Mouse (Mus musculus) myocyte (in vitro differentiated cells): Measurements from ENCODE around the gene Wnt1.

Experiments
- CEBPB ChIP-seq: IDR thresholded peaks from 2 replicates; pipeline ENCODE4 v1.6.1; 2011; ENCODE audit warnings: mild to moderate bottlenecking, moderate library complexity; ENCODE audit not compliant: poor library complexity, insufficient read depth, severe bottlenecking
- E2F4 ChIP-seq: IDR thresholded peaks from one replicate; pipeline ENCODE4 v1.6.1; 2011; ENCODE audit warnings: mild to moderate bottlenecking, control low read depth, moderate library complexity; ENCODE audit not compliant: insufficient read depth
- MAX ChIP-seq: IDR thresholded peaks from one replicate; pipeline ENCODE4 v1.6.1; 2011; ENCODE audit warnings: low read depth, mild to moderate bottlenecking, control low read depth
- MYOD1 ChIP-seq, 3 experiments: IDR thresholded peaks; one replicate each; pipeline ENCODE4 v1.6.1; 2011; ENCODE audit warnings: control low read depth in 2 of 3, low read depth in 2 of 3, mild to moderate bottlenecking in 2 of 3, moderate library complexity in 1 of 3; ENCODE audit not compliant: insufficient read length in 2 of 3, control insufficient read depth in 1 of 3
- POLR2A ChIP-seq: IDR thresholded peaks from one replicate; pipeline ENCODE4 v1.6.1; 2011; ENCODE audit warnings: low read depth, mild to moderate bottlenecking, control low read depth, moderate library complexity; ENCODE audit not compliant: insufficient read length
- POLR2AphosphoS2 ChIP-seq: IDR thresholded peaks from one replicate; pipeline ENCODE4 v1.6.1; 2011; ENCODE audit warnings: low read depth, control low read depth; ENCODE audit not compliant: insufficient read length
- TCF12 ChIP-seq: IDR thresholded peaks from one replicate; pipeline ENCODE4 v1.6.1; 2011; ENCODE audit warnings: mild to moderate bottlenecking, control low read depth; ENCODE audit not compliant: poor library complexity, insufficient read depth, severe bottlenecking

- no peak for TF ChIP-seq POLR2A
- no peak for TF ChIP-seq POLR2AphosphoS2
- TF ChIP-seq CEBPB = no peak
- TF ChIP-seq E2F4 = no peak
- TF ChIP-seq TCF12 = no peak
- TF ChIP-seq MAX = no peak
- no peak for TF ChIP-seq MYOD1 (IDR thresholded peaks at IDR 0.05; ENCODE audit: control insufficient read depth in 1 of 3, insufficient read length in 2 of 3, low read depth in 2 of 3)
Measured at GRCm38 (mm10) chr15:98818171-98818570, 28.5 kb downstream of the Wnt1 start.
